Mouse (Mus musculus) splenic B cell, adult 2 months (primary cell): ENCODE data around the gene Bloc1s4.

Source experiments
- DNase-seq: peaks from one replicate; pipeline ENCODE4 v3.0.0-alpha.2; 2011; ENCODE audit warnings: low read depth, low spot score
- H3K27me3 ChIP-seq: 2 replicates; pipeline ENCODE4 v1.6.1; 2012; ENCODE audit warnings: mild to moderate bottlenecking, low read length, moderate library complexity, mixed read lengths; ENCODE audit not compliant: control insufficient read depth, poor library complexity, insufficient read depth, severe bottlenecking
- H3K36me3 ChIP-seq: 2 replicates; pipeline ENCODE4 v1.6.1; 2012; ENCODE audit warnings: mild to moderate bottlenecking, low read length, moderate library complexity, mixed read lengths; ENCODE audit not compliant: control insufficient read depth, poor library complexity, insufficient read depth, severe bottlenecking

Gene Bloc1s4

GRCm38 (mm10) chr5:36714832-36715231, 33.6 kb downstream of the Bloc1s4 start:
- Histone ChIP-seq H3K36me3 (no peaks in the 10 kb centered on the region), H3K27me3 (no peaks in the 10 kb centered on the region)
- DNase-seq = no peak

- DNase-seq = no peak
- Histone ChIP-seq H3K36me3 (no peaks in the 10 kb centered on the region), H3K27me3 (no peaks in the 10 kb centered on the region)
Observed at GRCm38 (mm10) chr5:36713693-36714092, 34.8 kb downstream of the Bloc1s4 start.

- Histone ChIP-seq H3K36me3 (no peaks in the 10 kb centered on the region), H3K27me3 (no peaks in the 10 kb centered on the region)
- DNase-seq = peak; percentile 85
Observed at GRCm38 (mm10) chr5:36712553-36713534, 35.6 kb downstream of the Bloc1s4 start.

- peak; percentile 24 for DNase-seq
- H3K36me3 ChIP-seq = no peaks in the 10 kb centered on the region
- no peaks in the 10 kb centered on the region for H3K27me3 ChIP-seq
Observed at GRCm38 (mm10) chr5:36711863-36712262, 36.6 kb downstream of the Bloc1s4 start.

- no peak for DNase-seq
- Histone ChIP-seq H3K27me3 (no peaks in the 10 kb centered on the region), H3K36me3 (no peaks in the 10 kb centered on the region)
Observed at GRCm38 (mm10) chr5:36705792-36706191, 42.7 kb downstream of the Bloc1s4 start.

- no peak for DNase-seq
- Histone ChIP-seq H3K27me3 (no peaks in the 10 kb centered on the region), H3K36me3 (no peaks in the 10 kb centered on the region)
Observed at GRCm38 (mm10) chr5:36705390-36705789, 43.1 kb downstream of the Bloc1s4 start.

- DNase-seq = no peak
- H3K36me3 ChIP-seq = no peaks in the 10 kb centered on the region
Observed at GRCm38 (mm10) chr5:36704684-36705083, 43.8 kb downstream of the Bloc1s4 start.

GRCm38 (mm10) chr5:36700939-36701620, 47.4 kb downstream of the Bloc1s4 start:
- Histone ChIP-seq H3K36me3 (no peaks in the 10 kb centered on the region), H3K27me3 (no peaks in the 10 kb centered on the region)
- DNase-seq = no peak

More at GRCm38 (mm10) chr5:36704684-36705083, 43.8 kb downstream of the Bloc1s4 start:
- H3K27me3 ChIP-seq = no peaks in the 10 kb centered on the region

GRCm38 (mm10) chr5:36698689-36699088, 49.8 kb downstream of the Bloc1s4 start:
- peak; percentile 15 for DNase-seq

GRCm38 (mm10) chr5:36698067-36698670, 50.3 kb downstream of the Bloc1s4 start:
- DNase-seq = no peak
- no peaks in the 10 kb centered on the region for H3K27me3 ChIP-seq
- H3K36me3 ChIP-seq = no peaks in the 10 kb centered on the region

More at GRCm38 (mm10) chr5:36698689-36699088, 49.8 kb downstream of the Bloc1s4 start:
- Histone ChIP-seq H3K27me3 (no peaks in the 10 kb centered on the region), H3K36me3 (no peaks in the 10 kb centered on the region)
